Mouse (Mus musculus) bone marrow macrophage, adult 2 months (primary cell): ENCODE results near the gene Bmpr1b.

Experiments used
- CTCF ChIP-seq: IDR thresholded peaks from 2 replicates; pipeline ENCODE4 v1.5.1; 2012; ENCODE audit warnings: low read depth, mild to moderate bottlenecking, low read length, moderate library complexity
- POLR2A ChIP-seq: IDR thresholded peaks from 2 replicates; pipeline ENCODE4 v1.6.1; 2012; ENCODE audit warnings: mild to moderate bottlenecking, low read depth, low read length, borderline replicate concordance

DNA sequence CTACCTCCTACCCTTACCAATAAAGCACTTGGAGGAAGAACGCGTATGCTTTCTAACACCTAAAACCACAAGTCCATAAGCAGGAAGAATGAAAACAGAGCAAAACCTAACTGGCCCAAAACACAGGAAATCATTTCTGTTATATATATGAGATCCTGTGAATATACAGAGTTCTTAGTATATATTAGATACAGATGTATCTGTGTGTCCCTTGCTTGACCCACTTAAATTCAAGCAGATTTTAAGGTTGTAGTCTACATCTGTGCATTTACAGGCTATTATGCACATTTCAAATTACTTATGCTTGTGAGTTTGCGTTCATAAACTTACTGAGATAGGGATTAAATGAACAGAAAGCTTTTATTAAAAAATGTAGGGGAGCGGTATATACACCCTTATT lies 271.5 kb downstream of the Bmpr1b start:
- TF ChIP-seq POLR2A = no peak
- TF ChIP-seq CTCF = no peak
